Mouse (Mus musculus): ENCODE data around the gene Pigb. TPM values are rescaled to one million over a fixed set of nuclear protein-coding genes. Genes with fewer than 3 reads are reported as not detected.

Gene Pigb
- polyA plus RNA-seq, 1 experiment from 2014 or later: 9.5 TPM

DNA sequence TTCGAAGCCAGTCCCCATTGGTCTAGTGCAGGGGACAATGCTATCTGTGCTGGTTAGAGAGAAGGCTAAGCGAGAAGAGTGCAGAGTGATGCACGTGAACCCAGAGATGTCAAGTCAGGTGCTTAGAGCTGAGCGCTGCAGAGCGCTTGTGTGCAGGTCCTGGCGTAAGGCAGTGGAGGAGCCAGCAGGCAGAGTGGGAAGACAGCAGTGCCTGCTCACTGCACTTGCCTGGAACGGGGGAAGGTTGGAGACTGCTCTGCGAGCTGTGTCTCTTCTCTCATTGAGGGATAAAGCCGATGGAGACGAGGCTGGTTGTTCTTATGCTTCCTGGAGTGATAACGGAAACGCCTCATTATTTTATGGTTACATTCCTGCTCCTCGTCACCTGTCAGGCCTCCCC, 25.5 kb downstream of the Pigb start:
- Histone ChIP-seq H3K4me3 (no peak overlapping the region), H3K4me1 (replicated peaks) (no peaks in the 10 kb centered on the region), H3K36me3 (peaks cover 74% of the 10 kb centered on the region), H3K27me3 (replicated peaks) (no peaks in the 10 kb centered on the region), H3K4me2 (no peak overlapping the region), H3K9ac (no peak overlapping the region), H3K27ac (ENCODE audit: poor library complexity, severe bottlenecking) (no peak overlapping the region), H3K9me3 (replicated peaks) (no peaks in the 10 kb centered on the region)
- WGBS: 67% methylated on average over 13 of the region's 13 CpGs
- no peak for ATAC-seq (ENCODE audit: insufficient number of reproducible peaks, low FRiP score)

DNA sequence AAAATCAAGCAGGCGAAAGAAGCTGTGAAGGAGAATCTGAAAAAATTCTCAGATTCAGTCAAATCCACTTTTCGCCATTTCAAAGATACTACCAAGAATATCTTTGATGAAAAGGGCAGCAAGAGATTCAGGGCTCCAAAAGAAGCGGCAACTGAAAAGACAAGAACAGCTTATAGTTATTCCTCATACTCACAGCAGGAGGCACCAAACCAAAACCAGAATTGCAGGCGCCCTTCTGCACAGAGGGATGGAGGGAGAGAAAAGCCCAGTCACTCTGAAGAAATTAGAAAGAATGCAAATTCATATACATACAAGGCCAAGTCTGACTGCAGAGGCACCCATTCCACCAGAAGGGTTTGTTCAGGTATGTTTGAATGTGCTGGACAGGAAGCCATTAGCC, 27.5 kb downstream of the Pigb start:
- Histone ChIP-seq H3K27ac (ENCODE audit: poor library complexity, severe bottlenecking) (no peak overlapping the region), H3K4me3 (no peak overlapping the region), H3K36me3 (peaks cover 59% of the 10 kb centered on the region), H3K4me1 (replicated peaks) (no peaks in the 10 kb centered on the region), H3K4me2 (no peak overlapping the region), H3K9ac (no peak overlapping the region), H3K27me3 (replicated peaks) (no peaks in the 10 kb centered on the region), H3K9me3 (replicated peaks) (no peaks in the 10 kb centered on the region)
- WGBS: 78% methylated on average over 4 of the region's 4 CpGs
- no peak for ATAC-seq (ENCODE audit: insufficient number of reproducible peaks, low FRiP score)

DNA sequence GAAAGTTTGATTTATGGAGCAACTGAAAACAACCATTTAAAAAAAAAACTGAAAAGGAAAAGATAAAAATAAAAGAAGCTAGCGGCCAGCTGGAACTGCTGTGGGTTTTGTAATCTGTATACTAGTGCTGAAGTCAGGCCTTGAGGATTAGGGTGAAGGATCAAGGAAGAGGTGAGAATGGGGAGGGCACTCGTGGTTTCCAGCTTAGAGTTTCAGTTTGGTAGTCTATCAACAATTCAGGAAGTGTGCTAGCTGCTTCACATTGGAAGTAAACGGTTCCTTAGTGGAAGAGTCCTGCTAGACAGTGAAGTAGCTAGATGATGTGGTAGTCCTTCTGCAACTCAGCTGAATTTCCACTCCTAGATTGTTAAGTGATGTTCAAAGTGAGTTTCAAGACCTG, 31.8 kb downstream of the Pigb start:
- Histone ChIP-seq H3K4me1 (replicated peaks) (no peaks in the 10 kb centered on the region), H3K27me3 (replicated peaks) (no peaks in the 10 kb centered on the region), H3K9me3 (replicated peaks) (no peaks in the 10 kb centered on the region), H3K27ac (ENCODE audit: poor library complexity, severe bottlenecking) (no peak overlapping the region), H3K36me3 (peaks cover 33% of the 10 kb centered on the region), H3K4me3 (no peak overlapping the region), H3K9ac (no peak overlapping the region), H3K4me2 (no peak overlapping the region)
- WGBS: 56% methylated on average over 3 of the region's 3 CpGs
- ATAC-seq (ENCODE audit: insufficient number of reproducible peaks, low FRiP score): no peak

DNA sequence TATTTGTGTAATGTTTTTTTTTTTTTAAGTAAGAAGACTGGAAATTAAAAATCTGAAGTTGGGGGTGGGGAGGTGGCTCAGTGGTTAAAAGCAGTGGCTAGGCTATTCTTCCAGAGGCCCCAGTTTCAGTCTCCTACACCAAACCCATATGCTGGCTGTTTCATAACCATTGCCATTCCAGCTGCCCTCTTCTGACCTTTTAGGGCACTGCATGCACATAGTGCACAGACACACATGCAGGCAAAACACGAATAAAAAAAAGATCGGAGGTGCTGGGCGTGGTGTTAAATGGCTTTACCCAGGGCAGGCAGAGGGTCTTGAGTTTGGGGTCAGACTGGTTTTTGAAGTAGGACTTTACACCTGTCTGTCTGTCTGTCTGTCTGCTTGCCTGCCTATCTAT, 34.0 kb downstream of the Pigb start:
- Histone ChIP-seq H3K9me3 (replicated peaks) (no peaks in the 10 kb centered on the region), H3K27ac (ENCODE audit: poor library complexity, severe bottlenecking) (no peak overlapping the region), H3K9ac (no peak overlapping the region), H3K27me3 (replicated peaks) (no peaks in the 10 kb centered on the region), H3K4me2 (no peak overlapping the region), H3K4me1 (replicated peaks) (no peaks in the 10 kb centered on the region), H3K36me3 (peaks cover 20% of the 10 kb centered on the region), H3K4me3 (no peak overlapping the region)
- 93% methylated on average over 3 of the region's 3 CpGs for WGBS
- no peak for ATAC-seq (ENCODE audit: insufficient number of reproducible peaks, low FRiP score)

DNA sequence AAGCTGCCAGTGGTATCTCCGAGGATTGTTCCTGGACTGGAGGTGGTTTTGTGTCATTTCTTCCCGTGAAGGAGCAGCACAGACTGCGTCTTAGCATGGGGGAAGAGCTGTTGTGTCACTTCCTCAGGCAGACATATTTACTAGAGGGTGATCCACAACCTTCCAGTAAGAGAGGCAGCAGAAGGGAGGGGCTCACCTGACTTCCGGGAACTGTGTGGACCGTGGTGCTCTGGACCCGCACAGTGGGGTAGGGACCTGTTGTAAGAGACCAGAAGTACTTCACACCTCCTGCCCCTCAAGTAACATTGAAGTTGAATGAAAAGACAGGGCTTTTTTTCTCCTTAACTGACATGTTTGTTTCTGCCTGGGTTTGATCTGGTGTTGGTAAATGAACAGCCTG, 35.1 kb downstream of the Pigb start:
- Histone ChIP-seq H3K4me1 (replicated peaks) (no peaks in the 10 kb centered on the region), H3K9ac (no peak overlapping the region), H3K4me2 (no peak overlapping the region), H3K4me3 (no peak overlapping the region), H3K36me3 (peaks cover 15% of the 10 kb centered on the region), H3K27ac (ENCODE audit: poor library complexity, severe bottlenecking) (no peak overlapping the region), H3K27me3 (replicated peaks) (no peaks in the 10 kb centered on the region), H3K9me3 (replicated peaks) (no peaks in the 10 kb centered on the region)
- 80% methylated on average over 6 of the region's 6 CpGs for WGBS
- ATAC-seq (ENCODE audit: insufficient number of reproducible peaks, low FRiP score): no peak

DNA sequence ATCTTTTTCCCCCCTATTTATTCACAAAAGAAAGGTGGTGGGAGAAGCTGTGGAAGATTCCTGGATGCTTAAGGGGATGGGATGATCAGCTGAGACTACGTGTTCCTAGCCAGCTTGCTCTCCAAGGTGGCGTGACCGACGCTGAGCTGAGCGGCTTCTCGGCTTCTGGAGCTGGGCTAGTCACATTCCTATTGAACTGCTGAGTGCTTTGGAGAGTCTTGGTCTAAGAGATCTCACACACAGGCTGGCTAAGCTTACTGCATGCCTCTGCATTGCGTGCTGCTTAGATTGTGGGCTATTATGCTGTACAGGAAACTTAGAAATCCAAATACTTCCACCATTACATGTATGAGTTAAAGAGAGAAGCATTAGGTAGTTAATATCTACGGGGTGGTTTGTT, 36.1 kb downstream of the Pigb start:
- Histone ChIP-seq H3K4me2 (no peak overlapping the region), H3K36me3 (peaks cover 12% of the 10 kb centered on the region), H3K9ac (no peak overlapping the region), H3K4me1 (replicated peaks) (no peaks in the 10 kb centered on the region), H3K27me3 (replicated peaks) (no peaks in the 10 kb centered on the region), H3K9me3 (replicated peaks) (no peaks in the 10 kb centered on the region), H3K4me3 (no peak overlapping the region), H3K27ac (ENCODE audit: poor library complexity, severe bottlenecking) (no peak overlapping the region)
- ATAC-seq (ENCODE audit: insufficient number of reproducible peaks, low FRiP score): no peak
- WGBS: 80% methylated on average over 8 of the region's 8 CpGs

DNA sequence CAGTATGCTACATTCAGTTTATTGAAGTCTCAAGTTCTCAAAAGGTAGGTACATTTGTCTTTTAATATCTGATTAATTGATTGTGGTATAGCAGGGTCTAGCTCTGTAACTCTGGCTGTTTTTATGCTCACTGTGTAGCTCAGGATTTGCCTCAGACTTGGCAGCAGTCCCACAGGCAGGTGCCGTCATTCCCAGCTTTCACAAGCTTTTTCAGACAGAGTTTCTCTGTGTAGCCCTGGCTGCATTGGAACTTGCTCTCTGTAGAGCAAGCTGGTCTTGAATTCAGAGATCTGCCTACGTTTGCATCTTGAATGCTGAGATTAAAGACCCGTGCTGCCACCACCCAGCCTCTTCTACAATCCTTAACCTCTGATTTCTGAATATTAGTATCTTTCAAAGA, 38.0 kb downstream of the Pigb start:
- WGBS: 65% methylated on average over 3 of the region's 3 CpGs
- Histone ChIP-seq H3K4me1 (replicated peaks) (no peaks in the 10 kb centered on the region), H3K27ac (ENCODE audit: poor library complexity, severe bottlenecking) (no peak overlapping the region), H3K9ac (no peak overlapping the region), H3K36me3 (peaks cover 12% of the 10 kb centered on the region), H3K4me2 (no peak overlapping the region), H3K9me3 (replicated peaks) (no peaks in the 10 kb centered on the region), H3K27me3 (replicated peaks) (no peaks in the 10 kb centered on the region), H3K4me3 (no peak overlapping the region)
- ATAC-seq (ENCODE audit: insufficient number of reproducible peaks, low FRiP score): no peak

DNA sequence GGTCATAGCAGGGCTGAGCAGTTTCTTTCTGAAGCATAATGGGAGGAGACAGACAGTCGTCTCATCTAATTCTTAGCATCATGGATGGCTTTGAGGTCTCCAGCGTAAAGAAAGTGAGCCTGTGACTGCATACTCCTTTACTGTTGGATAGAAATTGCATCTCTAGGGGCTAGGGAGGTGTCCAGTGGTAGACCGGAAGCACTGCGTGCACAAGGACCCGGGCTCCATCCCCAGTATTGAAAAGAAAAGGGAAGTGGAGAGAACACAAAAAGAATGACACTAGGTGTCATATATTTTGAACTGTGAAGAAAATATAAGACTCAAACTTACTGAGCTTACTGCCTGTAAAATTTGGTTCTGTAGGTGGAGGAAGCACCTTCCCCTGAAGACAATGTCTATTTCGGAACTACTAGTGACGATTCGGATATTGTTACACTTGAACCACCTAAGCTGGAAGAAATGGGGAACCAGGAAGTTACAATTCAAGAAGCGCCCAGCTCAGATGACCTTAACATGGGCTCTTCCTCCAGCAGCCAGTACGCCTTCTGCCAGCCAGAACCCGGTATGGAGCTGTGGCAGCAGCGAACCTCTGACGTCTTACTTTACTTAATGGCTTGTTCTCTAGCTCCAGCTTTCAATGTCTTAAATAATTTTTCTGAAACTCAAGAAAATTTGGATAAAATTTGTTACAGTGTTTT, 38.7 kb downstream of the Pigb start:
- Histone ChIP-seq H3K9ac (no peak overlapping the region), H3K36me3 (peaks cover 12% of the 10 kb centered on the region), H3K4me2 (no peak overlapping the region), H3K4me1 (replicated peaks) (no peaks in the 10 kb centered on the region), H3K9me3 (replicated peaks) (no peaks in the 10 kb centered on the region), H3K4me3 (no peak overlapping the region), H3K27ac (ENCODE audit: poor library complexity, severe bottlenecking) (no peak overlapping the region), H3K27me3 (replicated peaks) (no peaks in the 10 kb centered on the region)
- no peak for ATAC-seq (ENCODE audit: insufficient number of reproducible peaks, low FRiP score)
- WGBS: 83% methylated on average over 13 of the region's 13 CpGs

DNA sequence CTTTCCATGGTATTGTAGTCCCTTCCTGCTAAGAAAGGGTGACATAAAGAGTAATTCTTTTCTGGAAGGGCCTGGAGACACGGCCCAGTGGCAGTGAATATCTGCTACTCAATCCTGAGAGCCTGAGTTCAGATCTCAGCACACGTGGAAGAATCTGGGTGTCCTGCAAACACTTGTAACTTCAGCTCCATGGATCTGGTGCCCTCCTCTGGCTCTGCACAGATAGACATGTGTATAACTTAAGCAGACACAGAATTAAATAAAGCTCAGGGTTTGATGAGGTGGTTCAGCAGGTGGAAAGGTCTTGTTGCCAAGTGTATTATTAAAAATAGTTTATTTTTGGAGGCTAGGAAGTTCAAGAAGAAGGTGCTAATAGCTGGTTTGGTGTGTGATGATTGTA, 39.7 kb downstream of the Pigb start:
- Histone ChIP-seq H3K4me2 (no peak overlapping the region), H3K36me3 (peaks cover 3% of the 10 kb centered on the region), H3K9ac (no peak overlapping the region), H3K9me3 (replicated peaks) (no peaks in the 10 kb centered on the region), H3K4me1 (replicated peaks) (no peaks in the 10 kb centered on the region), H3K27me3 (replicated peaks) (no peaks in the 10 kb centered on the region), H3K27ac (ENCODE audit: poor library complexity, severe bottlenecking) (no peak overlapping the region), H3K4me3 (no peak overlapping the region)
- no peak for ATAC-seq (ENCODE audit: insufficient number of reproducible peaks, low FRiP score)
- WGBS: 63% methylated on average over 2 of the region's 2 CpGs

DNA sequence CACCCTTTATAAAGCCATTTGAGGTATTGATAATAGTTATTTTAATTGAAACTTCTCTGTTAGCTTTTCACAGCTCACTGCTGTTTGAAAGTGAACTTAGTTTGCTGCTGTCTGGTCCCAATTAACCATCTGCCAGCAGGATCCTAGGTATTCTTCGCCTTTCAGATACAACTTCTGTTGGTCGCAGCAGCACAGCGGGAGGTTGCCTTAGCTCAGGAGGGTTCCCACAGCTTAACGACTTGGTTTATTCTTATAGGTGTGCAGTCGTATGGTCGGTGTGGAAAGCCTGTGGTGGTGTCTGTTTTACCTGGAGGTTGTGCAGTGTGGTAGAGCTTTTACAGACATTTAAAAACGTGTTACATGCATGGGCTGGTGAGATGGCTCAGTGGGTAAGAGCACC, 43.4 kb downstream of the Pigb start:
- Histone ChIP-seq H3K4me1 (replicated peaks) (no peaks in the 10 kb centered on the region), H3K27me3 (replicated peaks) (no peaks in the 10 kb centered on the region), H3K4me3 (no peak overlapping the region), H3K9ac (no peak overlapping the region), H3K27ac (ENCODE audit: poor library complexity, severe bottlenecking) (no peak overlapping the region), H3K4me2 (no peak overlapping the region), H3K36me3 (no peaks in the 10 kb centered on the region), H3K9me3 (replicated peaks) (no peaks in the 10 kb centered on the region)
- 56% methylated on average over 7 of the region's 7 CpGs for WGBS
- ATAC-seq (ENCODE audit: insufficient number of reproducible peaks, low FRiP score): no peak

DNA sequence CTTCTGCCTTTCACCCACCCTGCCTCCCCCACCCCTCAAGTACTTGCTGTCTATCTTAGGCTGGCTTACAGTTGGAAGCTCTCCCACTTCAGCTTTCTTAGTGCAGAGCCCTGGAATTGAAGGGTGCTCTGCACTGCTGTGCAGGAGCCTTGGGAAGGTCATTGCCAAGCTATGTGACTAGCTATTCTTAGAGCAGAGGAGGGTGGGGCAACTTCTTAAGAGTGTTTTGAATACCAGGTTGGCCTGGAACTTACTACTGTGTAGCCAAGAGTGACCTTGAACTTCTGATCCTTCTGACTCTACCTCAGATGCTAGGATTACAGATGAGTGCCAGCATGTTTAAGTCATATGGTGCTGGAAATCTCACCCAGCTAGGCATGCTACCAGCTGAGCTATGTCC, 44.0 kb downstream of the Pigb start:
- no peak for ATAC-seq (ENCODE audit: insufficient number of reproducible peaks, low FRiP score)
- no peaks in the 10 kb centered on the region for H3K4me1 ChIP-seq (replicated peaks)
- no peaks in the 10 kb centered on the region for H3K36me3 ChIP-seq
- no peaks in the 10 kb centered on the region for H3K9me3 ChIP-seq (replicated peaks)
- H3K9ac ChIP-seq: no peak overlapping the region
- H3K27ac ChIP-seq (ENCODE audit: poor library complexity, severe bottlenecking): no peak overlapping the region
- H3K4me3 ChIP-seq: no peak overlapping the region
- H3K27me3 ChIP-seq (replicated peaks): no peaks in the 10 kb centered on the region
- H3K4me2 ChIP-seq: no peak overlapping the region

DNA sequence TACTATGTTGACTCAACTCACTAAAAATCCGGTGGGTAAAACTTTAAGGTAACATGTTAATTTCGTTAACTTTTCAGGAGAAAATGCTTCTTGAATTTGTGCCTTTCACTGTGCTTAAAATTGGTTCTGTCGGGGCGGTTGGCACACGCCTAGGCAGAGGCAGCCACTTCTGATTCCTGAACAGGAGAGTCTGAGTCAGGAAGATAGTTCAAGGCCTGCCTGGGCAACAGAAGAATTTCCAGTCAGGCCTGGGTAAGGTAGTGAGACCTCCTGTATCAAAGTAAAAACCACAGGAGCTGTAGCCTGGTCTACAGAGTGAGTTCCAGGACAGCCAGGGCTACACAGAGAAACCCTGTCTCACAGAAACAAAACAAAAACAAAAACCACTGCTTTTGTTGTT, 47.6 kb downstream of the Pigb start:
- H3K27ac ChIP-seq (ENCODE audit: poor library complexity, severe bottlenecking): no peak overlapping the region
- WGBS: 77% methylated on average over 5 of the region's 5 CpGs
- no peak overlapping the region for H3K9ac ChIP-seq
- H3K27me3 ChIP-seq (replicated peaks): no peaks in the 10 kb centered on the region
- H3K36me3 ChIP-seq: no peaks in the 10 kb centered on the region
- H3K9me3 ChIP-seq (replicated peaks): no peaks in the 10 kb centered on the region
- ATAC-seq (ENCODE audit: insufficient number of reproducible peaks, low FRiP score): no peak
- no peak overlapping the region for H3K4me2 ChIP-seq
- no peak overlapping the region for H3K4me3 ChIP-seq
- H3K4me1 ChIP-seq (replicated peaks): no peaks in the 10 kb centered on the region

Data from heart, embryonic 12.5 days (tissue).